Mouse (Mus musculus): ENCODE measurements at regions not wholly inside any gene's neighbourhood (a gene's known extent, or its start where the extent isn't known, plus 50 kb on each side); places are given as distances from the start of the nearest gene placed in this dataset. TPM values are rescaled to one million over a fixed set of nuclear protein-coding genes. Genes with fewer than 3 reads are reported as not detected.

DNA sequence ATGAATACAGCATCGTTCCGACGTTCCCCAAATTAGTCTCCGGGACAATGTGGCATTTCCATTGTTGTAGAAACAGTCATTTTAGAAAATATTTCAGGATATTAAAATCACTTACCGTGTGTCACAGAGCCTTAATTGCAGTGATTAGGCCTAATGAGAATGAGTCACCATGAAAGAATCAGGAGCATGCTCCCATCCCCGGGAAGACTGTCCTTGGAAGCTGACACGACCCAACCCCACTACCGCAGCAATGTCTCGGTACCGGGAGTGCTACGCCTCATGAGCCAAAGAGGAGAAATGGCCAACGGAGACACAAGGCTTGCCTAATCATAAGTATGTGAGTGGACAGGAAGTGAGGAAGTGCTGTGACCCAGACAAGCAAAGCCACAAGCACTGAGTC is 110.2 kb upstream of the Fam19a5 start:
- no peak for ATAC-seq
- Histone ChIP-seq H3K4me3 (replicated peaks; ENCODE audit: low read length) (no peak overlapping the region), H3K27me3 (replicated peaks; ENCODE audit: control insufficient read depth, insufficient read depth, low read length) (no peaks in the 10 kb centered on the region), H3K4me2 (ENCODE audit: low read length) (no peak overlapping the region), H3K27ac (ENCODE audit: low read length) (no peak overlapping the region), H3K9me3 (ENCODE audit: control insufficient read depth, low read length) (no peaks in the 10 kb centered on the region), H3K9ac (replicated peaks; ENCODE audit: low read depth, low read length) (no peak overlapping the region), H3K36me3 (ENCODE audit: control insufficient read depth, insufficient read depth) (no peaks in the 10 kb centered on the region), H3K4me1 (replicated peaks; ENCODE audit: control insufficient read depth, insufficient read depth, low read length) (no peaks in the 10 kb centered on the region)
- WGBS = 75% methylated on average over 12 of the region's 12 CpGs

GRCm38 (mm10) chr15:87435566-87435965 is 108.5 kb upstream of the Fam19a5 start:
- no peak overlapping the region for H3K4me2 ChIP-seq (ENCODE audit: low read length)
- H3K4me1 ChIP-seq (replicated peaks; ENCODE audit: control insufficient read depth, insufficient read depth, low read length) = no peaks in the 10 kb centered on the region
- no peak overlapping the region for H3K4me3 ChIP-seq (replicated peaks; ENCODE audit: low read length)
- H3K9me3 ChIP-seq (ENCODE audit: control insufficient read depth, low read length) = peaks cover 7% of the 10 kb centered on the region; the same call in 1 of the 2 replicates
- H3K27me3 ChIP-seq (replicated peaks; ENCODE audit: control insufficient read depth, insufficient read depth, low read length) = no peaks in the 10 kb centered on the region
- 89% methylated on average over 2 of the region's 2 CpGs for WGBS
- H3K27ac ChIP-seq (ENCODE audit: low read length) = no peak overlapping the region
- no peaks in the 10 kb centered on the region for H3K36me3 ChIP-seq (ENCODE audit: control insufficient read depth, insufficient read depth)
- ATAC-seq = no peak
- no peak overlapping the region for H3K9ac ChIP-seq (replicated peaks; ENCODE audit: low read depth, low read length)

- Histone ChIP-seq H3K36me3 (ENCODE audit: control insufficient read depth, insufficient read depth) (no peaks in the 10 kb centered on the region), H3K27me3 (replicated peaks; ENCODE audit: control insufficient read depth, insufficient read depth, low read length) (no peaks in the 10 kb centered on the region), H3K4me2 (ENCODE audit: low read length) (no peak overlapping the region), H3K9me3 (ENCODE audit: control insufficient read depth, low read length) (peaks cover 7% of the 10 kb centered on the region; the same call in 1 of the 2 replicates), H3K4me3 (replicated peaks; ENCODE audit: low read length) (no peak overlapping the region), H3K4me1 (replicated peaks; ENCODE audit: control insufficient read depth, insufficient read depth, low read length) (no peaks in the 10 kb centered on the region), H3K27ac (ENCODE audit: low read length) (no peak overlapping the region), H3K9ac (replicated peaks; ENCODE audit: low read depth, low read length) (no peak overlapping the region)
- WGBS = 80% methylated on average over 5 of the region's 5 CpGs
- ATAC-seq = no peak
Observed at GRCm38 (mm10) chr15:87437611-87438010, 106.5 kb upstream of the Fam19a5 start.

GRCm38 (mm10) chr15:87458932-87459331 is 85.2 kb upstream of the Fam19a5 start:
- H3K4me2 ChIP-seq (ENCODE audit: low read length) = no peak overlapping the region
- WGBS = 5% methylated on average over 1 of the region's 1 CpGs
- H3K4me1 ChIP-seq (replicated peaks; ENCODE audit: control insufficient read depth, insufficient read depth, low read length) = no peaks in the 10 kb centered on the region
- 0 out of 2 replicates have a peak, but pooled peaks have one; percentile 28 for ATAC-seq
- no peaks in the 10 kb centered on the region for H3K9me3 ChIP-seq (ENCODE audit: control insufficient read depth, low read length)
- no peaks in the 10 kb centered on the region for H3K27me3 ChIP-seq (replicated peaks; ENCODE audit: control insufficient read depth, insufficient read depth, low read length)
- no peaks in the 10 kb centered on the region for H3K36me3 ChIP-seq (ENCODE audit: control insufficient read depth, insufficient read depth)
- H3K9ac ChIP-seq (replicated peaks; ENCODE audit: low read depth, low read length) = no peak overlapping the region
- no peak overlapping the region for H3K4me3 ChIP-seq (replicated peaks; ENCODE audit: low read length)
- no peak overlapping the region for H3K27ac ChIP-seq (ENCODE audit: low read length)

- Histone ChIP-seq H3K9ac (replicated peaks; ENCODE audit: low read depth, low read length) (no peak overlapping the region), H3K27me3 (replicated peaks; ENCODE audit: control insufficient read depth, insufficient read depth, low read length) (no peaks in the 10 kb centered on the region), H3K36me3 (ENCODE audit: control insufficient read depth, insufficient read depth) (no peaks in the 10 kb centered on the region), H3K9me3 (ENCODE audit: control insufficient read depth, low read length) (no peaks in the 10 kb centered on the region), H3K4me2 (ENCODE audit: low read length) (no peak overlapping the region), H3K27ac (ENCODE audit: low read length) (no peak overlapping the region), H3K4me3 (replicated peaks; ENCODE audit: low read length) (no peak overlapping the region), H3K4me1 (replicated peaks; ENCODE audit: control insufficient read depth, insufficient read depth, low read length) (no peaks in the 10 kb centered on the region; the same call in 1 of the 2 replicates)
- 54% methylated on average over 11 of the region's 11 CpGs for WGBS
- ATAC-seq = no peak
Observed at GRCm38 (mm10) chr15:87476247-87476646, 67.9 kb upstream of the Fam19a5 start.

DNA sequence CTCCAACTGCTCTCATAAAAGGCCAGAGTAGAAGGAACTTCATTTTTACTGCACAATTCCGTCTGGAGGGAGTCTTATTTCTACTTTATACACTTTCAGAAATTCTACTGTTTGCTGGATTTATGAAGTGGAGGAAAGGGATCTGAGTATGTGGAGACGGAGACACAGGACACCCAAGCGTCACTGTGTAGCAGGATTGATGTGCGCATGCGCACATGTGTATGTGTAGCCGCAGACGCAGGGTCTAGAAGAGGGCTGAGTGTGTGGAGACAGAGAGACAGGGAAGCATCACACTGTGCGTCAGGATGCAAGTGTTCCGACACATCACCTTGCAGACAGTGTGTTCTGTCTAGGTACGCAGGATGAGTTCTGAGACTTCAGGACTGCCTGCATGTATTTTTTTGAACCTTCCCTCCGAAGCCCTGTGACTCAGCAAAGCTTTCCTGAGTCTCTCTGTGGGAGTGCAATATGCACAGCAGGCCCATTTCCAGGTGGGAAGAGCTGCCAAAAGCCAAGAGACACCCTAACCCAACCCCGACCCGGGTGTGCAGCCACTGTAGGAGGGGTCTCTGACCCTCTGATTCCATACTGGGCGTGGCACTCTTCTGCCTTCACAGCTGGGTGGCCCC is 67.1 kb upstream of the Fam19a5 start:
- no peak for ATAC-seq
- H3K27ac ChIP-seq (ENCODE audit: low read length) = no peak overlapping the region
- no peaks in the 10 kb centered on the region for H3K36me3 ChIP-seq (ENCODE audit: control insufficient read depth, insufficient read depth)
- no peaks in the 10 kb centered on the region for H3K27me3 ChIP-seq (replicated peaks; ENCODE audit: control insufficient read depth, insufficient read depth, low read length)
- H3K4me2 ChIP-seq (ENCODE audit: low read length) = no peak overlapping the region
- no peak overlapping the region for H3K4me3 ChIP-seq (replicated peaks; ENCODE audit: low read length)
- H3K4me1 ChIP-seq (replicated peaks; ENCODE audit: control insufficient read depth, insufficient read depth, low read length) = no peaks in the 10 kb centered on the region; the same call in 1 of the 2 replicates
- 87% methylated on average over 14 of the region's 14 CpGs for WGBS
- no peaks in the 10 kb centered on the region for H3K9me3 ChIP-seq (ENCODE audit: control insufficient read depth, low read length)
- no peak overlapping the region for H3K9ac ChIP-seq (replicated peaks; ENCODE audit: low read depth, low read length)

DNA sequence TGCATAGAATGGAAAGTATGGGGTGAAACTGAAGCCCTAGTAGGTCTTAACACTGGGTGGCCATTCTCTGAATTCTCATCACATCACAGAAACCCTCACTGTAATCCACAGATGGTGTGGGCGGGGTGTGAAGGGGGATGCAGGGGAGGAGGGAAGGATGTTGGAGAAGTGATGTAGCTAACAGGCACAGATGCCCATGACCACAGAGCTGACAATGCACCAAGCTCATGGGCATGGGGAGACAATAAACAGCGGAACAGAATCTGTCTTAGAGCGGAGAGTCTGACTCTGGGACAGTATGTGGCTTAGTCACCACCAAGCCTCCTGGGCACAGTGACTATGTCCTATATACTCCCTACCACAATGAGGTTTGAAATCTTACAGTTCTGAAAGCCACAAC is 63.3 kb upstream of the Fam19a5 start:
- Histone ChIP-seq H3K4me3 (replicated peaks; ENCODE audit: low read length) (no peak overlapping the region), H3K27ac (ENCODE audit: low read length) (no peak overlapping the region), H3K4me1 (replicated peaks; ENCODE audit: control insufficient read depth, insufficient read depth, low read length) (no peaks in the 10 kb centered on the region; the same call in 1 of the 2 replicates), H3K27me3 (replicated peaks; ENCODE audit: control insufficient read depth, insufficient read depth, low read length) (no peaks in the 10 kb centered on the region), H3K9me3 (ENCODE audit: control insufficient read depth, low read length) (no peaks in the 10 kb centered on the region), H3K9ac (replicated peaks; ENCODE audit: low read depth, low read length) (no peak overlapping the region), H3K4me2 (ENCODE audit: low read length) (no peak overlapping the region), H3K36me3 (ENCODE audit: control insufficient read depth, insufficient read depth) (no peaks in the 10 kb centered on the region)
- WGBS = 73% methylated on average over 3 of the region's 3 CpGs
- no peak for ATAC-seq

Small RNA genes lying in the stretch of these regions (microRNA-seq; reads per million reads assigned to microRNA genes)
- not detected for gene Gm23416

Measured in forebrain, embryonic 16.5 days (tissue).